Mouse (Mus musculus) c-Kit-positive CD71-positive TER-119-positive erythroid progenitor cells, embryonic 14.5 days (primary cell): ENCODE results near the gene Sgpl1.

ENCODE experiments used
- DNase-seq: peaks from one replicate; pipeline ENCODE4 v3.0.0-alpha.2; 2013; ENCODE audit warnings: low spot score

The Sgpl1 gene

DNA sequence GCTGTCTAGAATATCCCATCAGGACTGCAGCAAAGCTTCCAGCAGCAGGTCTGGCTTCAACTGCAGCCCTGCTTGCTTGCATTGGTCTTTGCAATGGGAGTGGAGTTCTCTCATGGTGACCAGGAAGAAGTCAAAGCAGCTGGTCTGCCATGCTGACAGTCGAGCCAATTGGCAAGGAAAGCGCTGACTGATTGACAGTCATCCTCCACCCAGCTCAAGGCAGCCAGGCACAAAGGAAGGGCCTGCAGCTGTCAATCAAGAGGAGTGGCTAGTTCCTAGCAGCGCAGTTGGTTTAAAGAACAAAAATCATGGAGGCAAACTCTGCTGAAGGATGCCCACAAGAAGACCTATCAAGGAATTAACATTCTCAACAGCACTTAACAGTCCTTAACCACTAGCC is 61.0 kb downstream of the Sgpl1 start:
- no peak for DNase-seq

GRCm38 (mm10) chr10:61085364-61085763 is 62.1 kb downstream of the Sgpl1 start:
- no peak for DNase-seq

DNA sequence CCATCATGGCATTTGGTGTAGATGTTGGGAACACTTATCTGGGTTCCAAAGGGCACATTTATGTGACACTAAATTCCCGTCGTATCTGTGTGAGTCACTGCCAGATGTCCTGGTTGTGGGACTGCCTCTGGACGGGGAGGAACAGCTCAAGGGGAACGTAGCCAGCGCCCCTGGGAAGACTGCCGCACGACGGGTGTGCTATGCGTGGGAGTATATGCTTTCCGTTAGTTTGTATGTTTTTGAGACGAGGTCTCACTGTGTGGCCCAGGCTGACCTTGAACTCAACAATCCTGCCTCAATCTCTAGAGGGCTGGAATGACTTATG is 66.6 kb downstream of the Sgpl1 start:
- DNase-seq = no peak

- peak; percentile 62 for DNase-seq
Observed at GRCm38 (mm10) chr10:61080227-61080930, 67.1 kb downstream of the Sgpl1 start.

DNA sequence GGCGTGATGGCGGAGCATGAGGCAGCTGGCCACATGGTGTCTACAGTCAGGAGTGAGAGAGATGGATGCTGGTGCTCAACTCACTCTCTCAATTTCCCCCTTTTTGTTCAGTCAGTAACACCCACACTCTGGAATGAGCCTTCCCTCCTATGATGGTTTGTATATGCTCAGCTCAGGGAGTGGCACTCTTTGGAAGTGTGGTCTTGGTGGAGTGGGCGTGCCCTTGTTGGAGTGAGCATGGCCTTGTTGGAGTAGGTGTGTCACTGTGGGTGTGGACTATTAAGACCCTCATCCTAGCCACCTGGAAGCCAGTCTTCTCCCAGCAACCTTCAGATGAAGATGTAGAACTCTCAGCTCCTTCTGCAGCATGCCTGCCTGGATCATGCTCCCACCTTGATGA is 71.9 kb downstream of the Sgpl1 start:
- DNase-seq = no peak

DNA sequence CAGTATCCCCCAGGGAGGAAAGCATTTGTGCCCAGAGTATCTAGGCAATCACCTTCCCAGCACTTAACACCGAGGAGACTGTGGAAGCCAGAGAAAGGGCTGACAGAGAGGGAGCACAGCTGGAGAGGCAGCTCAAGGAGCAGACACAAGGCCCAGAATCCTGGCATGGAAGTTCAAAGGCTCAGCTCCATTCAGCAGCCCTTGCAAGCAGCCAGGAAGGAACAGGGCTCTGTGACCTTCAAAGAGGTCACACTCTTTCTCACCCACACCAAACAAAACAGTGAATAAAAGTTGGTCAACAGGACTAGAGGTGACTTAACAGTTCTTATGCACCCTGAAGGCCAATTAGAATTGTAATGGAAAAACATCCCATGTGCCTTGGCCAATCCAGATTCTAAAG is 72.9 kb downstream of the Sgpl1 start:
- no peak for DNase-seq

DNA sequence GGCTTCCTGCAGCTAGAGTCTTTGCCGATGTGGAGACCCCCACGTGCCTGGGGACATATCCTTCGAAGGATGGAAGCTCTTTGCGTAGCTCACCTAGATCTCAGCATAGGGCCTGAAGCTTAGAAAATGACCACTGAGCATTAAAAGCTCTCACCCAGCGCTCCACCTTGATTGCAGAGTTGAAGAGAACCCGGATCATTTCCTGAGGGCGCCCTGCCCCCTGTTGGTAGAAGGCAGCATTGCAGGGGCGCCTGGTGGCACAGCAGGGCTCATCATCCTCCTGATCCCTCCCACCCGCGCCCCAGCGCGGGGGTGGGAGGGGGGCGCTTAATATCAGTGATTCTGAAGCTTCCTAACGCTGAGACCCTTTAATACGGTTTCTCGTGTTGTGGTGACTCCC is 75.2 kb downstream of the Sgpl1 start:
- peak; percentile 38 for DNase-seq

GRCm38 (mm10) chr10:61069248-61069647 is 78.3 kb downstream of the Sgpl1 start:
- no peak for DNase-seq

DNA sequence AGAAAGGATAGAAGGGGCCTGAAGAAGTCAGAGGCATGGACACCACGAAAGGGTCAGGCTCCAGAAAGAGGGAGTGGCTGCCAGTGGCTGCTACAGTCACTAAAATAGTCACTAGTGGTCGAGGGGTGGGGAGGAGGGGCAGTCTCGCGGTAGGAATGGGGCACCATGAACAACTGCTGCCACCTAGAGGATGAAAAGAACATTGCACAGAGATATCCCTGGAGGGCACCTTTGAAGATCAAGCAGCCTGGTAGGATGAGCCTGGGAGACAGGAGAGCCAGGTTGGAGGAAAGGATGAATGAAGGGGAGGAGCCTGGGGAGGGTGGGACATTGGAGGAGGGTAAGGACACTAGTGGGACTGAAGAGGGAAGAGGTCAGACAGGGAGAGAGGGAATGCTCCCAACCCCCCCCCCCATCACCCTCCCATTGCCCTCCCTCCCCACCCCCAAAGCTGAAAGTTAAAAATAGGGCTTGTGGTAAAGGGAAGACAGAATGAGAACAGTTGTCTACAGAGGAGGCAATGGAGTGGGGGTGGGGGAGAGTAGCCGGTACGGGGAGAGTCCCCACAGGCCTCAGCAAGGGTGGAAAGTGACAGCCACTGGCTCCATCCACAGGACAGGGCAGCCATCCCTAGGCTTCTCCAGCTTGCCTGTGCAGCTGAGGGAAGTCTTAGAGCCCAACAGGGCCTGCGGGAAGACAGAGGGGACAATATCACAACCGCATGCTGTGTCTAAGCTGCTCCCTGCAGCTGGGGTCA is 78.9 kb downstream of the Sgpl1 start:
- DNase-seq = peak; percentile 56

GRCm38 (mm10) chr10:61065287-61066005 is 82.1 kb downstream of the Sgpl1 start:
- DNase-seq = no peak

GRCm38 (mm10) chr10:61064635-61065034 is 82.9 kb downstream of the Sgpl1 start:
- DNase-seq = no peak

DNA sequence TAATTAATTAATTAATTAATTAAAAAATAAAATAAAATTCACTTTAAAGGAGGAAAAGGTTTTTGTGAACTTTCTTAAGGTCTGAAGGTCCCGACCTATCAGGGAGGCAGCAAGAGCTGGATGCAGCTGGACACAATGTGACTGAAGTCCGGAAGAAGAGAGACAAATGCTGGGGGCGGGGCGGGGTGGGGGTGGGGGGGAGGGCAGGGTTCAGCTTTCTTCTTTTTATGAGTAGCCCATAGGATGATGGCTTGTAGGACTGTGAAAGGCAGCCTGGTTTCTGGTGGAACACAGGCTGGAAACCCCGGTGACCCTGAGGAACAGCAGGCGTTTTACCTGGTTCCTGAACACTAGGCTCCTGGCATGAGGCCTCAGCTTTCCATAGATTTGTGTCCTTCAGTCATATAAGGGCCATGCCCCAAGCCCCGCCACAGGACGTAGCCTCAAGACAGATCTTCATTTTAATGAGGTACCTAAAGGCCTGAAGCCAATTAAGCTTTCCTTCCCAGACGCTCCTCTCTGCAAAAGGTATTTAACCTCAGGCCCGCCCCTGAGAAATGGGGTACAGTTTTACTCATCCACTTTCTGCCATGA is 84.1 kb downstream of the Sgpl1 start:
- DNase-seq = no peak

DNA sequence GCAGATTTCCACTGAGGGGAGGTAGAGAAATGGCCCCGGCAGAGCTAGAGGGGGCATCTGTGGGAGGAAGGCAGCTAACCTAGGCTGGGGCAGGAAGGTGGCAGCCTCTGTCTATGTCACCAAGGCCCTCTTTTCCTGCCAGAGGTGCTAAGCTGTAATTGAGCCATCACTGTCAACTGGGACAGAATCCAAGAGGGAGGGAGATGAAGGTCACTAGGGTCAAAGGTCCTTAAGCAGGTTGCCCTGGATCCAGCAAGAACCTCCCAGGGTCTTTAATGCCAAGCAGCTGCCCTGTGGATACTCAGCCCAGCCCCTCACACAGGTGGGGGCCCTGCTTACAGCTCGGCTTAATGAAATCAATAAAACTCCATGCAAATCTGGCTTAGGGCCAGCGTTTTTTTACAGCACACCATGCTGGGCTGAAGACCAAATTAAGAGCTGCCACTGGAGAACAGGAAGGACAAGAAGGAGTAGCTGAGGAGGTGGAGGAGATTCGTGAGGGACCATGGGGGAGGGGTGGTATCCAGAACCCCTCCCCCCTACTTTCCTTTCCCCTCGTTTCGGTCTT is 87.9 kb downstream of the Sgpl1 start:
- no peak for DNase-seq

DNA sequence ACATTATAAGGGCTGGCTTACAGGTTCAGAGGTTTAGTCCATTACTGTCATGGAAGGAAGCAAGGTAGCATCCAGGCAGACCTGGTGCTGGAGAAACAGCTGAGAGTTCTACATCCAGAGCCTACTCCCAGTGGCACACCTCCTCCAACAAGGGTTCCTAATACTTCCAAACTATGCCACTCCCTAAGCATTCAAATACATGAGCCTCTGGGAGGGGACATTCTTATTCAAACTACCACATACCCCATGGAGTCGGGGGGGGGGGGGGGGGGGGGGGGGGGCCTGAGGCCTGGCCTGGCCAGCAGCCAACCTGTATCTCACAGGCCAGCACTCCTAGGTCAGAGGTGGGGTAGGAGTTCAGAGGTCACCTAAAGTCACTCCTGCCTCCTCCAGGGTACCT is 88.4 kb downstream of the Sgpl1 start:
- no peak for DNase-seq

- DNase-seq = no peak
Observed at GRCm38 (mm10) chr10:61056661-61057060, 90.8 kb downstream of the Sgpl1 start.

DNA sequence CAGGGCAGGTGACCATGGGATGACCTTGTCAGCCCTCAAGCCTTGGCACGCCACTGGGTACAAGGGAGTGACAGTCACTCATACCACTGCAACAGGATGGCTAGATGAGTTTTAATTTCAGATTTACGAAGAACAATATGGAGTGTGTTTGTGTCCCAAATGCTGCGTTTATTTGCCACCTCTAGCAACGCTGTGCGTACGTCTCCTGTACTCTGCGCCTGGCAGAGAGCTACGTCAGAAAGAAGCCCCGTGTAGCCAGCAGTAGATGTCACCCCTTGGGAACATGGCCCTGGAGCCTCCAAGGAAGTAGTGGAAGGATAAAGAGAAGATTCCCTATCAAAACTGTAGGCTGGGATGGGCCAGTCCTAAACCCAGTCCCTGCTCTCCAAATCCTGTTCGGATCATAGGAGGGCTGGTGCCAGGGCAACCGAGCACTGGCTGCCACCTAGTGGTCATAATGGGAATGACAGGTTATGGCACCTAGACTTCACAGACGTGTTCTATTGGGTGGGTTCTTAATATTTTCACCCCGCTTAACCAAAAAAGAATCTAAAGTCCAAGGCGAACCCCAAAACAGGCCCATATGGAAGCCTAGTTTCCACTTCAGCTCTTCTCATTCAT is 95.4 kb downstream of the Sgpl1 start:
- peak; percentile 52 for DNase-seq
